Mouse (Mus musculus): ENCODE results near the gene Pomp. TPM values are rescaled to one million over a fixed set of nuclear protein-coding genes. Genes with fewer than 3 reads are reported as not detected.

Pomp gene
- 3.8 and 4.2 TPM in 2 replicates for polyA plus RNA-seq (2012; rRNA removed)

GRCm38 (mm10) chr5:147860449-147861261 lies at the start of gene Pomp:
TSS of gene Pomp (plus strand) at chr5:147860461.

GRCm38 (mm10) chr5:147894455-147895076 lies 34.3 kb downstream of the Pomp start, which contains the start of gene Slc46a3:
TSS of gene Slc46a3 (minus strand) at chr5:147894815.

Other genes with a start within 250 kb of the Pomp start
- 1.2 and 2.1 TPM in 2 replicates for gene Flt1, start 134.4 kb upstream of the Pomp start, polyA plus RNA-seq (2012; rRNA removed)
- gene Slc46a3, start 34.4 kb downstream of the Pomp start, polyA plus RNA-seq (2012; rRNA removed): 5.3 and 7.4 TPM in 2 replicates
- gene Mtus2, start 96.9 kb downstream of the Pomp start, polyA plus RNA-seq (2012; rRNA removed): 2.2 and 5.9 TPM in 2 replicates

Measured in stomach, adult 2 months (tissue).